Mouse (Mus musculus): ENCODE results near the gene Phf8. TPM values are rescaled to one million over a fixed set of nuclear protein-coding genes. Genes with fewer than 3 reads are reported as not detected.
"Not testable (repeated sequence)": the region's sequence is repeated elsewhere in the genome, so short reads cannot be mapped to it uniquely, and the experiment has no call there.

Gene Phf8
- polyA plus RNA-seq (2015; fragmentation: Nextera tagmentation; extraction: Ambion mirVana): 9.5 and 11.5 TPM in 2 replicates

DNA sequence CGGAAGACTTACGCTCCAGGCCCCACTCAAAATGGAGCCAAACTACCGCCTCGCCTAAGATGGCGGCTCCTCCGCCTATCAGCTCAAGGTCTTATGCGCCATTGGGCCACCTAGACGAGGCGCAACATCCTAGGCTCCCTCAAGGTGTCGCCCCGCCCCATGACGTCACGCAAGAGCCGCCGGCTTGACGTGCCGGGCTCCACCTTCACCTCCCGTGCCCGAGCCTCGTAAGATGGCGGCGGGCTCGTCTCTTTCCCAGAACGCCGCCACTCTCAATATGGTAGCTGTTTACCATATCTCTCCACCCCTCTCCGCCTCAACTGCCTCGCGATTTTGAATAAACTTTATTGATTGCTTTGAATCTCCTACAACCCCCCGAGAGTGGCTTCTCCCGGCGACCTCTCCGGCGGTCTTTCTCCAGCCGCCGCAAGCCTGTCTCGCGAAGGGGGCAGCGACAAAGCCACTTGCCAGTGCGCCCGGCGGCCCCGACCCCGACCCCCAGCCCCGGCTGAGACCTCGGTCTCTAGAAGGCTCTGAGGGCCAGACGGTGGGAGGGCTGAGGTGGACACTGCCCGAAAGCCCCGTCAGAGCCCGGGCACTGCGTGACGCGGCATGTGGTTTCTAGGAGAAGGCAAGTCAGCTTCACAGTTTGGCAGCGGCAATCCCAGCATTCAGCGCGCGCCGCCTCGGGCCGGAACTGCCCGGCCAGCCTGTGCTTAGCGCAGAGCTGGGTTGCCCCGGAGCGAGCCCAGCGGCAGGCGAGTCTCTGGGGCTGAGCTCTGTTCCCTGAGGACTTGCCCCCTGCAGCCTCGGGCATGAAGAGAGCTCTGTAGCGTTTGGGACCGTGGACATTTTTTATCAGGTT is at the start of gene Phf8:
Gene Phf8 (plus strand): TSS at position 215 of the 865 bp plus-strand sequence.
- H3K27me3 ChIP-seq (replicated peaks; ENCODE audit: insufficient read depth, low read length): no peaks in the 10 kb centered on the region
- H3K36me3 ChIP-seq (ENCODE audit: insufficient read depth, low read length): no peaks in the 10 kb centered on the region
- TF ChIP-seq EP300 (IDR thresholded peaks at IDR 0.05): peak; percentile 65
- peak; percentile 25 for TF ChIP-seq CTCF (IDR thresholded peaks at IDR 0.05)
- DNase-seq (ENCODE audit: low spot score): peak; percentile 97
- peak within 1 kb of the TSS; percentile 82 for H3K9ac ChIP-seq (replicated peaks; ENCODE audit: low read depth)
- peak within 1 kb of the TSS; percentile 61 for H3K4me2 ChIP-seq (replicated peaks; ENCODE audit: low read depth, low read length)
- no peaks in the 10 kb centered on the region for H3K4me1 ChIP-seq (ENCODE audit: insufficient read depth, low read depth, low read length)
- no peaks in the 10 kb centered on the region for H3K9me3 ChIP-seq (ENCODE audit: low read length)
- peak; percentile 97 for ATAC-seq
- peak within 1 kb of the TSS; percentile 46 for H3K4me3 ChIP-seq (ENCODE audit: low read depth, low read length)
- 21% methylated on average over 60 of the region's 68 CpGs for WGBS
- H3K27ac ChIP-seq (ENCODE audit: low read length): peak within 1 kb of the TSS; percentile 98

DNA sequence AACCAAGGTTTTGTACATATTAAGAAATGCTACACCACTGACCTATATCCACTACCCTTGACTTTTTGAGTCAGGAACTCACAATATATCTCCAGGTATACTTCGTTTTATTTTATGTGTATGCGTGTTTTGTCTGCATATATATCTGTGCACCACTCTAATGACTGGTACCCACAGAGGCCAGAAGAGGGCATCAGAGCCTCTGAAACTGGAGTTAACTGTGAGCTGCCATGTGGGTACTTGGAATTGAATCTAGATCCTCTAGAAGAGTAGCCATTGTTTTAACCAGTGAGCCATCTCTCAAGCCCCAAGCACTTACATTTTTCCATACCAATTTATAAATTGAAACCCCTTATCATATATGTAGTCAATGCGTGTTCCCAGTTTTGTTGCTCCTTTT is 32.3 kb upstream of the Phf8 start:
- WGBS: 82% methylated on average over 3 of the region's 3 CpGs
- no peak overlapping the region for H3K4me3 ChIP-seq (ENCODE audit: low read depth, low read length)
- no peak overlapping the region for H3K9ac ChIP-seq (replicated peaks; ENCODE audit: low read depth)
- no peak overlapping the region for H3K27ac ChIP-seq (ENCODE audit: low read length)
- TF ChIP-seq CTCF (IDR thresholded peaks at IDR 0.05) (no peak), EP300 (IDR thresholded peaks at IDR 0.05) (no peak)
- no peaks in the 10 kb centered on the region for H3K4me1 ChIP-seq (ENCODE audit: insufficient read depth, low read depth, low read length)
- ATAC-seq (no peak), DNase-seq (ENCODE audit: low spot score) (no peak)
- no peaks in the 10 kb centered on the region for H3K36me3 ChIP-seq (ENCODE audit: insufficient read depth, low read length)
- no peaks in the 10 kb centered on the region for H3K27me3 ChIP-seq (replicated peaks; ENCODE audit: insufficient read depth, low read length)
- H3K9me3 ChIP-seq (ENCODE audit: low read length): no peaks in the 10 kb centered on the region
- no peak overlapping the region for H3K4me2 ChIP-seq (replicated peaks; ENCODE audit: low read depth, low read length)

- not testable (repeated sequence) for DNase-seq (ENCODE audit: low spot score); ATAC-seq; H3K27ac ChIP-seq (ENCODE audit: low read length); H3K4me2 ChIP-seq (replicated peaks; ENCODE audit: low read depth, low read length); H3K36me3 ChIP-seq (ENCODE audit: insufficient read depth, low read length); H3K4me1 ChIP-seq (ENCODE audit: insufficient read depth, low read depth, low read length); H3K27me3 ChIP-seq (replicated peaks; ENCODE audit: insufficient read depth, low read length); H3K4me3 ChIP-seq (ENCODE audit: low read depth, low read length); H3K9ac ChIP-seq (replicated peaks; ENCODE audit: low read depth); H3K9me3 ChIP-seq (ENCODE audit: low read length)
- TF ChIP-seq CTCF (IDR thresholded peaks at IDR 0.05): 0 out of 2 replicates have a peak, but pooled peaks have one; percentile 3
- 92% methylated on average over 4 of the region's 4 CpGs for WGBS
Observed at GRCm38 (mm10) chrX:151493269-151493668, 27.2 kb upstream of the Phf8 start.

DNA sequence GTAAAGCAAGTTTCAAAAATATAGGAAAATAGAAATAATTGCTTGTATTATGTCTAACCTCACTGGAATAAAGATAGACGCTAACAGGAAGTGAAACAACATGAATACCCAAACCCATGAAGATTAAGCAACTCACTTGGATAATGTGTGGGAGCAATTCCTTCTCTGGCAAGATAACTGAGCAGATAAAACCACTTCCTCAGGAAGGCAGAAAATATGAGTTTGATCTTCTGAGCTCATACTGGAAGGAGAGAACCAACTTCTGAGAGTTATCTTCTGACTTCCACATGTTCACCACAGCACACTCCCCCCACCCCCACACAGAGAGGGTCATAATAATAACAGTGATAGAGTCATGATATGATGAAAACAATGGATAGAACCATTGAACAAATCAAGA is 23.9 kb upstream of the Phf8 start:
- Histone ChIP-seq H3K9me3 (ENCODE audit: low read length) (no peaks in the 10 kb centered on the region), H3K4me2 (replicated peaks; ENCODE audit: low read depth, low read length) (no peak overlapping the region), H3K27me3 (replicated peaks; ENCODE audit: insufficient read depth, low read length) (no peaks in the 10 kb centered on the region), H3K9ac (replicated peaks; ENCODE audit: low read depth) (no peak overlapping the region), H3K4me3 (ENCODE audit: low read depth, low read length) (no peak overlapping the region), H3K27ac (ENCODE audit: low read length) (no peak overlapping the region), H3K4me1 (ENCODE audit: insufficient read depth, low read depth, low read length) (no peaks in the 10 kb centered on the region), H3K36me3 (ENCODE audit: insufficient read depth, low read length) (no peaks in the 10 kb centered on the region)
- 85% methylated on average over 1 of the region's 1 CpGs for WGBS
- DNase-seq (ENCODE audit: low spot score) (no peak), ATAC-seq (no peak)
- TF ChIP-seq CTCF (IDR thresholded peaks at IDR 0.05) (no peak), EP300 (IDR thresholded peaks at IDR 0.05) (no peak)

DNA sequence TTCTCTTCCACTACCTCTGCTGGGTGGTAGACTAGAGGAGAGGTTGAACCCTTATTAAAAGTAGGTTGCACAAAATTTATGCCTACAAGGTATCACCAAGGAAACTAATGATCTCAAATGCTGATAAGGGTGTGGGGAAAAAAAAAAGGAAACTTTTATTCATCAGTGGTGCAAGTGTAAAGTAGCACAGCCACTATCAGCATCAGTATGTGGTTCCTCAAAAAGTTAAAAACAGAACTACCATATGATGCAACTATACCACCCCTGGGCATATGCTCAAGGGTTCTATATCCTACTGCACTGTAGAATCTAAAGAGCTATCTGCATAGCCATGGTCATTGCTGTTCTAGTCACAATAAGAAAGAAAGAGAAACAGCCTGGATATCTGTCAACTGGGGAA is 11.9 kb upstream of the Phf8 start:
- DNase-seq (ENCODE audit: low spot score): no peak
- Histone ChIP-seq H3K27me3 (replicated peaks; ENCODE audit: insufficient read depth, low read length) (no peaks in the 10 kb centered on the region), H3K9ac (replicated peaks; ENCODE audit: low read depth) (no peak overlapping the region), H3K27ac (ENCODE audit: low read length) (no peak overlapping the region), H3K4me3 (ENCODE audit: low read depth, low read length) (no peak overlapping the region), H3K9me3 (ENCODE audit: low read length) (no peaks in the 10 kb centered on the region), H3K4me1 (ENCODE audit: insufficient read depth, low read depth, low read length) (no peaks in the 10 kb centered on the region), H3K4me2 (replicated peaks; ENCODE audit: low read depth, low read length) (no peak overlapping the region), H3K36me3 (ENCODE audit: insufficient read depth, low read length) (no peaks in the 10 kb centered on the region)
- TF ChIP-seq EP300 (IDR thresholded peaks at IDR 0.05) (no peak), CTCF (IDR thresholded peaks at IDR 0.05) (no peak)
- ATAC-seq: no peak

- Histone ChIP-seq H3K36me3 (ENCODE audit: insufficient read depth, low read length) (no peaks in the 10 kb centered on the region), H3K4me1 (ENCODE audit: insufficient read depth, low read depth, low read length) (no peaks in the 10 kb centered on the region), H3K9ac (replicated peaks; ENCODE audit: low read depth) (no peak overlapping the region), H3K27ac (ENCODE audit: low read length) (no peak overlapping the region), H3K4me2 (replicated peaks; ENCODE audit: low read depth, low read length) (no peak overlapping the region), H3K4me3 (ENCODE audit: low read depth, low read length) (no peak overlapping the region), H3K27me3 (replicated peaks; ENCODE audit: insufficient read depth, low read length) (no peaks in the 10 kb centered on the region), H3K9me3 (ENCODE audit: low read length) (no peaks in the 10 kb centered on the region)
- DNase-seq (ENCODE audit: low spot score): no peak
- TF ChIP-seq CTCF (IDR thresholded peaks at IDR 0.05) (no peak), EP300 (IDR thresholded peaks at IDR 0.05) (no peak)
- WGBS: 76% methylated on average over 1 of the region's 1 CpGs
- ATAC-seq: no peak
Observed at GRCm38 (mm10) chrX:151509906-151510305, 10.6 kb upstream of the Phf8 start.
